Mouse (Mus musculus): ENCODE results near the gene Rgl1. TPM values are rescaled to one million over a fixed set of nuclear protein-coding genes. Genes with fewer than 3 reads are reported as not detected.

Gene Rgl1
- polyA plus RNA-seq, 1 experiment, result 3.0 TPM

GRCm38 (mm10) chr1:152490842-152491241 is 275.3 kb downstream of the Rgl1 start:
- Histone ChIP-seq H3K9ac (ENCODE audit: low read depth, poor library complexity, severe bottlenecking) (no peak overlapping the region), H3K27me3 (ENCODE audit: control insufficient read depth, insufficient read depth, low read length, poor library complexity, severe bottlenecking) (no peaks in the 10 kb centered on the region), H3K9me3 (replicated peaks; ENCODE audit: control insufficient read depth, insufficient read depth, low read length, poor library complexity, severe bottlenecking) (peaks cover 3% of the 10 kb centered on the region; the same call in 1 of the 2 replicates), H3K36me3 (ENCODE audit: control insufficient read depth, insufficient read depth, low read length, poor library complexity, severe bottlenecking) (no peaks in the 10 kb centered on the region), H3K4me3 (ENCODE audit: low read depth, low read length) (no peak overlapping the region), H3K27ac (ENCODE audit: insufficient read depth, low read length) (no peak overlapping the region), H3K4me1 (ENCODE audit: control insufficient read depth, insufficient read depth, low read length) (no peaks in the 10 kb centered on the region)
- TF ChIP-seq POLR2A (IDR thresholded peaks at IDR 0.05; ENCODE audit: insufficient read depth, low read length), result no peak
- no peak for TF ChIP-seq CTCF (IDR thresholded peaks at IDR 0.05; ENCODE audit: low read depth, low read length)
- no peak for TF ChIP-seq EP300 (IDR thresholded peaks at IDR 0.05; ENCODE audit: insufficient read depth, low read depth, low read length)

- H3K9ac ChIP-seq (ENCODE audit: low read depth, poor library complexity, severe bottlenecking), result no peak overlapping the region
- TF ChIP-seq CTCF (IDR thresholded peaks at IDR 0.05; ENCODE audit: low read depth, low read length) (no peak), EP300 (IDR thresholded peaks at IDR 0.05; ENCODE audit: insufficient read depth, low read depth, low read length) (no peak), POLR2A (IDR thresholded peaks at IDR 0.05; ENCODE audit: insufficient read depth, low read length) (no peak)
- no peak overlapping the region for H3K4me3 ChIP-seq (ENCODE audit: low read depth, low read length)
- no peaks in the 10 kb centered on the region; the same call in 1 of the 2 replicates for H3K27me3 ChIP-seq (ENCODE audit: control insufficient read depth, insufficient read depth, low read length, poor library complexity, severe bottlenecking)
- no peaks in the 10 kb centered on the region for H3K4me1 ChIP-seq (ENCODE audit: control insufficient read depth, insufficient read depth, low read length)
- H3K27ac ChIP-seq (ENCODE audit: insufficient read depth, low read length), result no peak overlapping the region
- no peaks in the 10 kb centered on the region for H3K9me3 ChIP-seq (replicated peaks; ENCODE audit: control insufficient read depth, insufficient read depth, low read length, poor library complexity, severe bottlenecking)
- no peaks in the 10 kb centered on the region for H3K36me3 ChIP-seq (ENCODE audit: control insufficient read depth, insufficient read depth, low read length, poor library complexity, severe bottlenecking)
Observed at GRCm38 (mm10) chr1:152476126-152476525, 290.0 kb downstream of the Rgl1 start.

DNA sequence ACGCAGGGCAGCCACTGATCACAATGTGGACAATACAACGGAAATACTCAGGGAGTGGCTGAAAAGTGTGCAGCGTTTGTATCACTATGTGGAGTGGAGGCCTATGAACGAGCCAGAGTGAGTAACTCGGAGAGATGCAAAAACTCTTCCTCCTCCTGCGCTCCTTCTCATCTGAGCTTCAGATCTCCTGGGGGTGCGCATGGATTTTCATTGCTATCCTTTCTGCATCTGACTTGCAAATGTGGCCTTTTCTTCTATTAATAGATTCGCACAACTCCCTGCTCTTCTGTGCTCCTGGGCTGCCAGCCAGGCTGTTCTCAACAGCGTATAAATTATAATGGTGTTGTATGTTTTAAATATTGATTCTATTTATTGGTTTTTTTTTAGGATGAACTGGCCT is 297.7 kb downstream of the Rgl1 start:
- Histone ChIP-seq H3K27me3 (ENCODE audit: control insufficient read depth, insufficient read depth, low read length, poor library complexity, severe bottlenecking) (no peaks in the 10 kb centered on the region; the same call in 1 of the 2 replicates), H3K27ac (ENCODE audit: insufficient read depth, low read length) (no peak overlapping the region), H3K4me3 (ENCODE audit: low read depth, low read length) (no peak overlapping the region), H3K36me3 (ENCODE audit: control insufficient read depth, insufficient read depth, low read length, poor library complexity, severe bottlenecking) (no peaks in the 10 kb centered on the region), H3K9me3 (replicated peaks; ENCODE audit: control insufficient read depth, insufficient read depth, low read length, poor library complexity, severe bottlenecking) (no peaks in the 10 kb centered on the region), H3K4me1 (ENCODE audit: control insufficient read depth, insufficient read depth, low read length) (no peaks in the 10 kb centered on the region), H3K9ac (ENCODE audit: low read depth, poor library complexity, severe bottlenecking) (no peak overlapping the region)
- no peak for TF ChIP-seq EP300 (IDR thresholded peaks at IDR 0.05; ENCODE audit: insufficient read depth, low read depth, low read length)
- no peak for TF ChIP-seq CTCF (IDR thresholded peaks at IDR 0.05; ENCODE audit: low read depth, low read length)
- no peak for TF ChIP-seq POLR2A (IDR thresholded peaks at IDR 0.05; ENCODE audit: insufficient read depth, low read length)

Other genes starting within 250 kb of the Rgl1 start
- gene Apobec4, start 15.8 kb downstream of the Rgl1 start, polyA plus RNA-seq (2011; ENCODE audit: insufficient read depth, insufficient read length, low read depth, missing spikeins), result not detected in 2 replicates
- 108 and 113 TPM in 2 replicates for gene Arpc5, start 191 bp upstream of the Rgl1 start, polyA plus RNA-seq (2011; ENCODE audit: insufficient read depth, insufficient read length, low read depth, missing spikeins)
- 1.4 and 1.6 TPM in 2 replicates for gene Ncf2, start 33.8 kb upstream of the Rgl1 start, polyA plus RNA-seq (2011; ENCODE audit: insufficient read depth, insufficient read length, low read depth, missing spikeins)
- gene Smg7, start 136.3 kb upstream of the Rgl1 start, polyA plus RNA-seq (2011; ENCODE audit: insufficient read depth, insufficient read length, low read depth, missing spikeins), result 144 and 156 TPM in 2 replicates
- 31.1 and 35.6 TPM in 2 replicates for gene Nmnat2, start 188.6 kb upstream of the Rgl1 start, polyA plus RNA-seq (2011; ENCODE audit: insufficient read depth, insufficient read length, low read depth, missing spikeins)